Mouse (Mus musculus): Measurements from ENCODE around the gene 2900026A02Rik.

GRCm38 (mm10) chr5:113102455-113102854 lies 118.6 kb downstream of the 2900026A02Rik start:
- TF ChIP-seq CTCF (IDR thresholded peaks at IDR 0.05; ENCODE audit: low read depth) (no peak), EP300 (optimal IDR thresholded peaks at IDR 0.05) (no peak)
